Mouse (Mus musculus) cerebellum, adult 18-20 months (tissue): ENCODE results near the gene Pla2g4e.

Experiments
- DNase-seq, 2 experiments: peaks; one replicate each; pipeline ENCODE4 v3.0.0; 2021

The Pla2g4e gene

GRCm38 (mm10) chr2:120235947-120236640 lies 9.0 kb downstream of the Pla2g4e start:
- DNase-seq = no peak

DNA sequence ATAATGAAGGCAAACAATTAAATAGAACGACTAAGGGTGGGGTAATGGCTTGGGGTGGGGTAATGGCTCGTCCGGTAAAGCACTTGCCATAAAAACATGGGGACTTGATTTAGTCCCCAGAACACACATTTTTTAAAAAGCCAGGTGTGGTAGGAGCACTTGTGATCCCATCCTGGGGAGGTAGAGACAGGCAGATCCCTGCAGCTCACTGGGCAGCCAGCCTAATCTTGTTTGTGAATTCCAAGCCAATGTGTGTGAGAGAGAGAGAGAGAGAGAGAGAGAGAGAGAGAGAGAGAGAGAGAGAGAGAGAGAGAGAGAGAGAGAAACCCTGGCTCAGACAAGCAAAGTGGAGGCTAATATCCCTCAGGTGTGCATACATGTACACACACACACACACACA lies 9.8 kb downstream of the Pla2g4e start:
- peak; percentile 37 to 51 for DNase-seq

DNA sequence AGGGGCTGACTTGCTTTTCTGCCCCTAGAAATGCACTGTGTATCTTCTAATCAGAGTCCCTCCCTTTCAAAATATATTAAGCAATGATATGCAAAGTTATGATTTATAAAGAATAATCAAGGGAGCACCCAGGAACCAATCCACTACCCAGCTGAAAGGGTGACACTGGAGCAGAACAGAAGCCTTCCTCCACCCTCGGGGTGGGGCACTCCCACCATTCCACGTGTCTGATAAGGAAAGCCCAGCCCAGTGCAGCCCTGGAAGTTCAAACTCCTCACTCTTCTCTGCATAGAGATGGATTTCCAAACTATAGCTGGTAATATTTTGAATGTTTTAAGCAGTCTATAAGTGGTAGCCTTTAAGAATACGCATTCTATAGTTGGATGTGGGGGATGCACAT lies 13.5 kb downstream of the Pla2g4e start:
- no peak for DNase-seq

GRCm38 (mm10) chr2:120214600-120214999 lies 30.5 kb downstream of the Pla2g4e start:
- no peak for DNase-seq

GRCm38 (mm10) chr2:120211448-120211847 lies 33.7 kb downstream of the Pla2g4e start:
- no peak for DNase-seq

- DNase-seq = no peak
Measured at GRCm38 (mm10) chr2:120207926-120208325, 37.2 kb downstream of the Pla2g4e start.

DNA sequence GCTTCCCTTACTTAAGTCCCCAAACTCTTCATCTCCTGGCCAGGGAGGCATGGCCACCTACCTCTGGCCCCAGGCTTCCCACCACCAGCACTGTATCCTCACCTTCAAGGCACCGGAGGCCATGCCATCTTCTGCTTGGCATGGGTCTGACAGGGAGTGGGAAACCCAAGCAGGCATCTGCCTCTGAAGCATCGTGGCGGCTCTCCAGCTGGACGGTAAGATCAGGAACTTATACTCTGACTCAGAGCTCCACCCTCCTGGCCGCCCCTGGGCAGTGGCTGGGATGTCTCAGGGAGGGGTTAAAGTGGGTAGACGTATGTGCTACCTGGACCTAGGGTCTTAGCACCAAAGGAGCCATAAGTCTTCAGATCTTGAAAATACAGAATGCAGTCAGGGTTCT lies 38.1 kb downstream of the Pla2g4e start:
- DNase-seq = no peak

DNA sequence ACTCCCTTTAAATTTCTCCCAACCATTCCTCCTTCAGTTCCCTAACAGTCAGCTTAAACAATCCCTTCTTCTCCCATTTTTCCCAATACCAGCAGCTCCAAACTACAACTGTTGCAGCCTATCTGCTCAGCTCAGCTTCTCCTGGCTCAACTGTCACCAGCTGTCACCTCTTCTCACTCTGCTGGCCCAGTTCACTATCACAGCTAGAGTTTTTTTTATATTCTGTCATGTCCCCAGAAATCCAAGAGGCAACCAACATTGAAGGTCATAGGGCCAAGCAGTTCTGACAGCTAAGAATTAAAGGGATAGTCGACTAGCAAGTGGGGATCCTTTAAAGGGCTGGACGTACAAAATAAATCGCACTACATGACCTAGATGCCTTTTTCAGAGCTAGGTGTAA lies 41.4 kb downstream of the Pla2g4e start:
- peak in 1 of 2 experiments; percentile 16 for DNase-seq

GRCm38 (mm10) chr2:120200077-120200476 lies 45.1 kb downstream of the Pla2g4e start:
- peak; percentile 39 to 49 for DNase-seq

- no peak for DNase-seq
Measured at GRCm38 (mm10) chr2:120188174-120188573, 57.0 kb downstream of the Pla2g4e start.

GRCm38 (mm10) chr2:120187583-120187982 lies 57.6 kb downstream of the Pla2g4e start:
- no peak for DNase-seq

- DNase-seq = peak; percentile 37 to 38
Measured at GRCm38 (mm10) chr2:120185527-120186276, 59.4 kb downstream of the Pla2g4e start.

GRCm38 (mm10) chr2:120178936-120179335 lies 66.2 kb downstream of the Pla2g4e start:
- no peak for DNase-seq

DNA sequence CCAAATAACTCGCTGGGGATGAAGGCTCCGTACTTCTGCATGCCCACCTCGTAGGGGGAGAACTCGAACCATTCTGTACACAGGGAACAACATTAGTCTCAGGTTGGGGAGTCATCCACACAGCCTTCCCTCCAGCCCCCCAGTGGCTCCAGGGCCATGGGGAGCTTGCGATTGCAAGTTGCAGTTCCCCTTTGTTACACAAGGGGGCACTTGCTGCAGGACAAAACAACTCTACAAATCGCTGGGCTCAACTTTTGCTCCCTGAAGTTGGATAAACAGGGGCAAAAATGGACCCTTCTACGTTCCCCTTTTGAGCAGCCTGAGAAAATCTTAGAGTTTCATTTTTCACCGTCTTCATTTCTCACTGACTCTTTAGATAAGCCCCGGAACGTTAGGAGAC lies 71.4 kb downstream of the Pla2g4e start:
- peak; percentile 65 to 72 for DNase-seq

DNA sequence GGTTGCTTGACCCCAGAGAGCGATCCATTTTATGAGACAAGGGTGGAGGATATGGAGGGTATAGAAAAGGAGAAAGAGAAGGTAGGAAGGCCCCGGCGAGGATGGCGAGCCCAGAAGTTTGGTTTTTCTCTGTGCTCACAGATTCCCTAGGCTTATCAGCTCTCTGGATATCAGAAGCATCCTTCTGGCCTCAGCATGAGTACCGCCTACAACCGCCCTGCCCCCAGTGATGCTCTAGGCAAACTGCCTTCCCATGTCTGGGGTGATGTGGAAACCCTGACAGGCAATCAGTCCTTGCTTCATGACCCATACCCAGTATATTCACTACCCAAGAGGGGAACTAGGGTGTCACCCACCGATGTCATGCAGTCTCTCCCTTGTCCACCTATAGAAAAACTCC lies 73.8 kb downstream of the Pla2g4e start:
- DNase-seq = no peak

DNA sequence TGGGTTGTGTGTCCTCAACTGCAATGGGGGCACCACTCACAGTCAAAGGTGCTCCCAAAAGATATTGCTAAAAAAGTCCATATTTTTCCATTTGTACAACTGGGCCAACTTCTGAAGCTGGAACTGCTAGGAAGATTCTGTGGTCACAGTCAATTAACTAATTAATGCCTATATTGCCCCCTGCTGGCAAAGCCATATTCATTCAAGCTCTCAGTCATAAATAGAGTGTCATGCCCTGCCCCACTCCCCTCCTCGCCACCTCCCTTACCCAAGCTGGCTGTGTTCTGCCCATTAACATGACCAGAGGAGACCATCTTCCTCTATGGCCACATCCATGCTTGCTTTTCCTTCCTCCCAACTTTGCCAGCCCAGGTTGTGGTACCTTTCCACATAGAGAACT lies 74.4 kb downstream of the Pla2g4e start:
- DNase-seq = no peak

- DNase-seq = no peak
Measured at GRCm38 (mm10) chr2:120169382-120169781, 75.8 kb downstream of the Pla2g4e start.

DNA sequence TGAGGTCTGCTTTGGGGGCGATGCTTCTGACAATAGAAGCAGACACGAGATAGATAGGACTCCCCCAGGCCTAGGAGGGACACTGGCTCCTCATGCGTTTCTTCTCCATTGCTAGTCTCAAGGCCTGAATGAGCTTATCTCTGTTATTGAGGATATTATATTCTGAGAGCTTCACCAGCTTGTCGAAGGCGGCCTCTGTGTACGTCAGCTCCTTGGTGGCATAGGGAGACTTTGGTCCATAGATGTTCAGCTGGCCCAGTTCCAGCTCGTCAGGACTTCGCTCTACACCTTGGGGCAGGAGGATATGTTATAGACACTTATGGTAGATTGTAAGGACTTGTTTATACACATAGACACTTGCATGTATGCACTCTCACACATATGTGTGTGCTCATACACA lies 77.4 kb downstream of the Pla2g4e start:
- DNase-seq = no peak

DNA sequence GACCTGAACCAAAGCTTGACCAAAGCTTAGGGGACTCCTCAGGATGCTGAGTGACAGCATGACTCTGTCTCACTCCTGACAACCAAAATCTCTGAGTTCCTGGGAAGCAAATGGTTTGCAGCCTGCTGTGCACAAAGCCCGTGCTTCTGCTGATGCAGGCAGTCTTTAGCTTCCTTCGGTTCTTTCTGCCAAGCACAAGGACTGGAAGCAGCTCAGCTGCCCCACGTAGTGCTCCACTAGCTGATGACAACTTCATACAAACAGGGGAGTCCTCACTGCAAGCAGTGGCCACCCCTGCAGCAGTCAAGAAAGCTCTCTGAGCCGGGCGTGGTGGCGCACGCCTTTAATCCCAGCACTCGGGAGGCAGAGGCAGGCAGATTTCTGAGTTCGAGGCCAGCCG lies 79.7 kb downstream of the Pla2g4e start:
- no peak for DNase-seq

GRCm38 (mm10) chr2:120159434-120159833 lies 85.7 kb downstream of the Pla2g4e start:
- DNase-seq = no peak

DNA sequence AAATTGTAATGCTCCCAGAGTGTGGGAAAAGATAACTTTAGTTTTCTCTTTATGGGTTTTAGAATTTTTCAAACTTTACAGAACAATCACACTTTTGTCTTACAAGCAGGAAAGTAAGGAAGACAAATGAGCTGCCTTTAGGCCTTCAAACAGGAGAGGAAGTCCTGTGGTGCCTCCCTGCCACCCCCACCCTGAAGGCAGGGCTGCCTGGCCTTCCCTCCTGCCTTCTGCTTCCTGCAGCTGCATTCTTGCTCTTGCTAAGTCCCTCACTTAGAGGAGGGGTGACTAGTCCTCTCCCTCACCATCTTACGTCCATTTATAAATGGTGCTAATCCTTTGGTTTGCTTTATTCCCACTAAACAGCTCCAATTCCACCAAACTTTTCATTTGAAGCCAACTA lies 86.3 kb downstream of the Pla2g4e start:
- no peak for DNase-seq

- DNase-seq = no peak
Measured at GRCm38 (mm10) chr2:120158016-120158415, 87.1 kb downstream of the Pla2g4e start.

- DNase-seq = no peak
Measured at GRCm38 (mm10) chr2:120157606-120158005, 87.5 kb downstream of the Pla2g4e start.

DNA sequence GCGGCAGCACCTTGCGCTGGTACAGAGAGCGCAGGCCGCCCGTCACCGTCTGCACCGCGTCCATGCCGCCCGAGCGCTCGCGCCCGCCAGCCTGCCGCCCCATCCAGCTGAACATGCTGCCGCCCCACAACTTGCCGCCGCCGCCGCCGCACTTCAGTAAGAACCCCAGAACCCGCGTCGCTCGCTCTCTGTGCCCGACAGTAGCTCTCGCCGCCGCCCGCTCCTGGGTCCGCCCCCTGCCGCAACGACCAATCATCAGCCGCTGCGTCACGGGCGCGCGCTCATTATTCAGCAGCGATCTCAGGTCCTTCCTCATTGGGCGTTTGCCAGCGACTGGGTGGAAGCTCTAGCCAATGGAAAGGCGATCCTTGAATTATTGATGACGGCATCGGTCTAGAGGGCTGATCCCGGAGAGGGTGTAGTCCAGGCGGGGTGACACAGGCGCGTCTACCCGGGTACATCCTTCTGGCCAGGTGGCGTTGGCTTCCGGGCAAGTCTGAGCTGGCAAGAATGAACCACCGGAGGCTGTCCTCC lies 90.7 kb downstream of the Pla2g4e start, which contains the start of gene Ehd4:
Gene Ehd4 (minus strand): TSS at position 246 of the 534 bp plus-strand sequence.
- peak; percentile 100 for DNase-seq
